Mouse (Mus musculus): Measurements from ENCODE around the gene Faap20.

- TF ChIP-seq USF1 (IDR thresholded peaks at IDR 0.05; ENCODE audit: low read depth): no peak
- peak; percentile 85 for TF ChIP-seq POLR2A (IDR thresholded peaks at IDR 0.05; ENCODE audit: insufficient read length, low read depth)
- no peak for TF ChIP-seq MAX (IDR thresholded peaks at IDR 0.05; ENCODE audit: low read depth)
- TF ChIP-seq TCF12 (IDR thresholded peaks at IDR 0.05; ENCODE audit: insufficient read depth, poor library complexity, severe bottlenecking): no peak
- no peak for TF ChIP-seq CEBPB (IDR thresholded peaks at IDR 0.05; ENCODE audit: insufficient read depth, poor library complexity, severe bottlenecking)
- no peak for TF ChIP-seq E2F4 (IDR thresholded peaks at IDR 0.05; ENCODE audit: insufficient read depth)
- no peak for TF ChIP-seq REST (IDR thresholded peaks at IDR 0.05; ENCODE audit: insufficient read depth, insufficient read length)
Measured at GRCm38 (mm10) chr4:155249648-155250351, at the start of gene Faap20.

All from myocyte (in vitro differentiated cells).